Mouse (Mus musculus) limb, embryonic 14.5 days (tissue): ENCODE data around the gene Ogfrl1. TPM values are rescaled to one million over a fixed set of nuclear protein-coding genes. Genes with fewer than 3 reads are reported as not detected.

Source experiments
- ATAC-seq: fragments of 200-750 bp; cut with Nextera tagmentation; 2 replicates; pipeline ENCODE4 v1.8.0; 2017; ENCODE audit warnings: low read depth, moderate number of reproducible peaks, moderate TSS enrichment; ENCODE audit not compliant: low FRiP score
- DNase-seq: peaks from one replicate; pipeline ENCODE4 v3.0.0-alpha.2; 2015; ENCODE audit warnings: low spot score
- H3K27ac ChIP-seq: fragments of 300-500 bp; sonication (generic); replicated peaks from 2 replicates; pipeline ENCODE4 v1.5.1; 2014; ENCODE audit warnings: low read depth, mild to moderate bottlenecking, low read length, moderate library complexity, mixed read lengths
- H3K27me3 ChIP-seq: fragments of 300-500 bp; sonication (generic); 2 replicates; pipeline ENCODE4 v1.6.1; 2014; ENCODE audit warnings: low read length, mixed read lengths; ENCODE audit not compliant: control insufficient read depth, insufficient read depth
- H3K36me3 ChIP-seq: fragments of 300-500 bp; sonication (generic); 2 replicates; pipeline ENCODE4 v1.6.1; 2014; ENCODE audit warnings: mild to moderate bottlenecking, low read length, moderate library complexity, mixed read lengths; ENCODE audit not compliant: control insufficient read depth, insufficient read depth
- H3K4me1 ChIP-seq: fragments of 300-500 bp; sonication (generic); 2 replicates; pipeline ENCODE4 v1.6.1; 2014; ENCODE audit warnings: antibody characterized with exemption, low read length, mixed read lengths; ENCODE audit not compliant: control insufficient read depth, insufficient read depth
- H3K4me2 ChIP-seq: fragments of 300-500 bp; sonication (generic); replicated peaks from 2 replicates; pipeline ENCODE4 v1.6.1; 2014; ENCODE audit warnings: low read depth, mild to moderate bottlenecking, low read length, moderate library complexity; ENCODE audit not compliant: severe bottlenecking
- H3K4me3 ChIP-seq: fragments of 300-500 bp; sonication (generic); replicated peaks from 2 replicates; pipeline ENCODE4 v1.5.1; 2014; ENCODE audit warnings: low read length
- H3K9ac ChIP-seq: fragments of 300-500 bp; sonication (generic); 2 replicates; pipeline ENCODE4 v1.6.1; 2014; ENCODE audit warnings: mild to moderate bottlenecking, low read depth, low read length, moderate library complexity; ENCODE audit not compliant: severe bottlenecking
- H3K9me3 ChIP-seq: fragments of 300-500 bp; sonication (generic); 2 replicates; pipeline ENCODE4 v1.6.1; 2016; ENCODE audit warnings: low read length; ENCODE audit not compliant: control insufficient read depth
- POLR2A ChIP-seq: fragments of 200-500 bp; IDR thresholded peaks from 2 replicates; pipeline ENCODE4 v1.8.0; 2012; ENCODE audit warnings: inconsistent platforms, mild to moderate bottlenecking, moderate library complexity, borderline replicate concordance; ENCODE audit not compliant: insufficient read depth, insufficient read length; ENCODE audit errors: extremely low read depth
- WGBS: fragments of 180-500 bp; shearing (Covaris S2); extraction: QIAGEN DNeasy Blood & Tissue Kit; methylation state at CpG from one replicate; pipeline ENCODE4 v1.1.7; 2014; 5-methylcytosine and 5-hydroxymethylcytosine counted together
- polyA plus RNA-seq, 2 experiments: library from polyadenylated mRNA; depleted of rRNA in 1 of 2; stranded (reverse) in 1 of 2; unstranded in 1 of 2; fragments of >200 nt; fragmentation: Nextera tagmentation in 1 of 2; extraction: Ambion mirVana in 1 of 2; gene quantifications; 2 replicates each; pipeline versions ENCODE4 v1.2.1 to v1.2.3; 2012 to 2014

Ogfrl1 gene
- polyA plus RNA-seq, 2 experiments: 7.8 to 11.5 TPM

GRCm38 (mm10) chr1:23352895-23353294, 44.7 kb downstream of the Ogfrl1 start:
- Histone ChIP-seq H3K27me3 (no peaks in the 10 kb centered on the region), H3K4me1 (no peaks in the 10 kb centered on the region), H3K27ac (no peak overlapping the region), H3K36me3 (no peaks in the 10 kb centered on the region), H3K4me3 (no peak overlapping the region), H3K9me3 (no peaks in the 10 kb centered on the region), H3K4me2 (no peak overlapping the region), H3K9ac (no peak overlapping the region)
- TF ChIP-seq POLR2A: no peak
- 77% methylated on average over 6 of the region's 6 CpGs for WGBS
- DNase-seq: no peak
- no peak for ATAC-seq

- H3K4me2 ChIP-seq: no peak overlapping the region
- H3K9ac ChIP-seq: no peak overlapping the region
- H3K27me3 ChIP-seq: no peaks in the 10 kb centered on the region
- DNase-seq (peak; percentile 4), ATAC-seq (no peak)
- H3K36me3 ChIP-seq: no peaks in the 10 kb centered on the region
- no peaks in the 10 kb centered on the region for H3K9me3 ChIP-seq
- no peaks in the 10 kb centered on the region for H3K4me1 ChIP-seq
- TF ChIP-seq POLR2A: no peak
- WGBS: 53% methylated on average over 4 of the region's 4 CpGs
- no peak overlapping the region for H3K4me3 ChIP-seq
- no peak overlapping the region for H3K27ac ChIP-seq
Measured at GRCm38 (mm10) chr1:23351756-23352155, 45.8 kb downstream of the Ogfrl1 start.

DNA sequence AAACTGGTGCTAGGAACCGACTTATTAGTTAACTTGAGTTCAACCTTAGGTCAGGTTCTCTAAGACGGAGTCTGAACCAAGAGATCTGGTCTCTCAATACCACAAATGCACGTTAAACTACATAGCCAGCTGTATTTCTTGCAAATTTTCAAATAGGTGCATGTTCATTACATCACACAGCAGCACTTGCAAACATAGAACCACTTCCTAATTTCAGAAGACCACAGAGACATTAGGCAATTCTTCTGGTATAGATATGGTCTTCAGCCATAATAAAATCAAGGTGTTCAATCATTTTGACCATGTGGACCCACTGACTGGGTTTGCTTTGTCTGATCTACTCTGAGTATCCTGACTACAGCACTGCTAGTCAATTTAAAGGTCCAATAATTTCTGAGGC, 51.9 kb downstream of the Ogfrl1 start:
- no peaks in the 10 kb centered on the region for H3K4me1 ChIP-seq
- WGBS: 79% methylated on average over 3 of the region's 3 CpGs

DNA sequence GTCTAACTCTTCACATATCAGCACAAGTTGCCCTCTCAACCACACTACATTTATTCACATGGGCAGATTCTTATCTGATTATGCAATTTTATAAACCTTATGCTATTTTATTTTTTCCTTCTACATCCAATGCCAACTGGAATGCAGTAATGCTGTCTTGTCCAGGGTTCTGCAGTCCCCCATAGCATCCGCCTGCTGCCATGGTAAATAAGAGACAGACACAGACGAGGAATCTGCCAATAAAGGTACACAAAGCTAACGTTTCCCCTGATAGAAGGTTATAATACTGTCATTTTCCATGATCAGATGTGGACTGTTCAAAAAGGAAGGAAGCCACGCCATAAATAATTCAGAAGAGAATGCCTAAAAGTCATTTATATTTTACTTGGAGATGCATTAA, 54.7 kb downstream of the Ogfrl1 start:
- Histone ChIP-seq H3K27ac (no peak overlapping the region), H3K9ac (no peak overlapping the region), H3K9me3 (no peaks in the 10 kb centered on the region), H3K4me3 (no peak overlapping the region), H3K36me3 (no peaks in the 10 kb centered on the region), H3K4me1 (no peaks in the 10 kb centered on the region), H3K4me2 (no peak overlapping the region), H3K27me3 (no peaks in the 10 kb centered on the region)
- WGBS: 75% methylated on average over 4 of the region's 4 CpGs
- ATAC-seq: no peak
- DNase-seq: no peak
- no peak for TF ChIP-seq POLR2A

More for the DNA sequence above, 51.9 kb downstream of the Ogfrl1 start:
- Histone ChIP-seq H3K4me3 (no peak overlapping the region), H3K27ac (no peak overlapping the region), H3K27me3 (no peaks in the 10 kb centered on the region), H3K9me3 (no peaks in the 10 kb centered on the region), H3K4me2 (no peak overlapping the region), H3K9ac (no peak overlapping the region), H3K36me3 (no peaks in the 10 kb centered on the region)
- ATAC-seq: no peak
- no peak for DNase-seq
- TF ChIP-seq POLR2A: no peak

GRCm38 (mm10) chr1:23342224-23342623, 55.3 kb downstream of the Ogfrl1 start:
- Histone ChIP-seq H3K36me3 (no peaks in the 10 kb centered on the region), H3K4me3 (no peak overlapping the region), H3K9ac (no peak overlapping the region), H3K27ac (no peak overlapping the region), H3K4me1 (no peaks in the 10 kb centered on the region), H3K9me3 (no peaks in the 10 kb centered on the region), H3K27me3 (no peaks in the 10 kb centered on the region), H3K4me2 (no peak overlapping the region)
- no peak for ATAC-seq
- no peak for TF ChIP-seq POLR2A
- DNase-seq: no peak
- 81% methylated on average over 3 of the region's 3 CpGs for WGBS

GRCm38 (mm10) chr1:23335726-23336363, 61.7 kb downstream of the Ogfrl1 start:
- Histone ChIP-seq H3K9me3 (no peaks in the 10 kb centered on the region), H3K9ac (no peak overlapping the region), H3K27ac (no peak overlapping the region), H3K27me3 (no peaks in the 10 kb centered on the region), H3K4me1 (no peaks in the 10 kb centered on the region), H3K36me3 (no peaks in the 10 kb centered on the region), H3K4me2 (no peak overlapping the region), H3K4me3 (no peak overlapping the region)
- WGBS: 88% methylated on average over 13 of the region's 13 CpGs
- ATAC-seq (no peak), DNase-seq (no peak)
- TF ChIP-seq POLR2A: no peak
